Mouse (Mus musculus): ENCODE data around the gene Edar. TPM values are rescaled to one million over a fixed set of nuclear protein-coding genes. Genes with fewer than 3 reads are reported as not detected.

Edar gene
- polyA plus RNA-seq, 1 experiment from 2014 or later = 0.45 TPM

DNA sequence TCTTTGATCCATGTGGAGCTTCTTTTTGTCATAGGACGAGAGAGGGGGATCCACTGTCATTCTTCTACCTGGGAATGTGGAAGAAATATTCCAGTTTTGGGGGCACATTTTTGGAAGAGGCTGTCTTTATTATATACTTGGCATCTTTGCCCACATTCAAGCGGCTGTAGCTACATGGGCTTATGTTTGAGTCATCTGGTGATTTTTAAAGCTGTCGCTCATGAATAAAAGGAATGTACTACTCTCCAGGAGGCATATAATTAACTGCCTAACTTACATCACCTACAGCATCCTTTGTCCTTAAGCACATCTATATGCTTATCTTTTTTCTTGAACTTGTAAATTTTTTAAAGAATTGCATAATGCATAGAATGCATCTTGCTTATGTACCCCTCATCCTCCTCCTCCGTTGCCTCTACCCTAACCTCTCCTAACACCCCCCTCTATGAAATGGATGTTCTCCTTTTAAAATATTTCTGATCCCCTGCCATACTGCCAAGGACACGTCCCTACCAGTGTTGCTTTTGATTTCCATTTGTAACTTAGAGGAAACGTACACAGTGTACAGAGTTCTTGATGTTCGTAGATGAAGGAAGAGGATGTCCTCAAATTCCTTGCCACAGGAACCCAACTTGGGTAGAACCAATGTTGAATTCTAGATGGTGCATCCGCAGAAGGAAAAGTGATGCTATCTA is 120.6 kb downstream of the Edar start:
- ChIA-PET CTCF (no interaction called here), POLR2A (no interaction called here)
- no peaks in the 10 kb centered on the region for H3K27me3 ChIP-seq
- no peak for ATAC-seq
- TF ChIP-seq CTCF (IDR thresholded peaks at IDR 0.05) = no peak
- no peak for DNase-seq (ENCODE audit: low read depth, low spot score)
- in situ Hi-C loops (cut with MboI; ENCODE audit: low pct_unique_long_range_greater_than_20kb) = loop anchor here (5.0 to 10.0 kb wide), 3 partner anchors 67 to 190 kb away; partner anchors contain the start of gene Edar

Other genes starting within 250 kb of the Edar start
- gene Ranbp2, start 228.7 kb downstream of the Edar start, polyA plus RNA-seq (2021) = 48.9 TPM
- 5.0 TPM for gene Ccdc138, start 177.7 kb downstream of the Edar start, polyA plus RNA-seq (2021)
- gene Gm17542, start 42.6 kb upstream of the Edar start, polyA plus RNA-seq (2021) = not detected
- gene Sh3rf3, start 137.7 kb upstream of the Edar start, polyA plus RNA-seq (2021) = 1.7 TPM